Mouse (Mus musculus): ENCODE data around the gene Ddx51. TPM values are rescaled to one million over a fixed set of nuclear protein-coding genes. Genes with fewer than 3 reads are reported as not detected.
A peak's percentile ranks its signal among the peaks of the same experiment; 100 is the strongest.

Gene Ddx51
- polyA plus RNA-seq, 1 experiment from 2014 or later = 28.2 TPM

- 62% methylated on average over 10 of the region's 10 CpGs for WGBS
- no peak overlapping the region for H3K9ac ChIP-seq
These were observed 25.9 kb upstream of the Ddx51 start for GRCm38 (mm10) chr5:110627351-110627750.

DNA sequence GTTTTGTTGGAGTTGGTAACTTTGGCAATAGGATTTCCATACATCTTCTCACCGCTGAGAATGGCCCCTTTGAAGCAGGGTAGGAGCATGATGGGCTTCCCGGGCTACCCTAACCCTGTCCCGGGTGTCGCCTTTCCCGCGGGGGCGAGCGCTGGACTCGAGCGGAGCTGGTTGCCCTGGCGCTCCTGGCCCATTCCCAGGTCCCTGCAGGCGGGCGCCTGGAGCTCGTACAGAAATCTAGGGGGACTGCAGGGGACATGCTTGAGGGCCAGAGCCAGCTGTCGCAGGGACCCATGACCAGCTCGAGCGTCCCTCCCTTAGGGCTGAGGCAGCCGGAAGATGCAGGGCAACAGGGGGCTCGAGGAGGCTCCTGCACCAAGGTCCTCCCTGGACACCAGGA lies 25.1 kb upstream of the Ddx51 start:
- Histone ChIP-seq H3K9ac (no peak overlapping the region), H3K4me1 (0 out of 2 replicates have a peak, but pooled peaks cover 6% of the 10 kb centered on the region), H3K4me3 (replicated peaks) (no peak overlapping the region), H3K27me3 (peaks cover 13% of the 10 kb centered on the region; the same call in 1 of the 2 replicates), H3K4me2 (peak overlapping the region; percentile 45), H3K36me3 (no peaks in the 10 kb centered on the region), H3K9me3 (replicated peaks) (no peaks in the 10 kb centered on the region), H3K27ac (no peak overlapping the region)
- 15% methylated on average over 19 of the region's 19 CpGs for WGBS
- ATAC-seq (replicated peaks; ENCODE audit: low FRiP score) = no peak

More at GRCm38 (mm10) chr5:110627351-110627750, 25.9 kb upstream of the Ddx51 start:
- Histone ChIP-seq H3K4me1 (0 out of 2 replicates have a peak, but pooled peaks cover 6% of the 10 kb centered on the region), H3K27me3 (peaks cover 13% of the 10 kb centered on the region; the same call in 1 of the 2 replicates), H3K27ac (no peak overlapping the region), H3K9me3 (replicated peaks) (no peaks in the 10 kb centered on the region), H3K36me3 (no peaks in the 10 kb centered on the region), H3K4me3 (replicated peaks) (no peak overlapping the region), H3K4me2 (no peak overlapping the region)
- no peak for ATAC-seq (replicated peaks; ENCODE audit: low FRiP score)

- Histone ChIP-seq H3K9me3 (replicated peaks) (no peaks in the 10 kb centered on the region), H3K4me2 (no peak overlapping the region), H3K36me3 (no peaks in the 10 kb centered on the region), H3K4me3 (replicated peaks) (no peak overlapping the region), H3K9ac (no peak overlapping the region), H3K4me1 (0 out of 2 replicates have a peak, but pooled peaks cover 6% of the 10 kb centered on the region), H3K27me3 (peaks cover 13% of the 10 kb centered on the region; the same call in 1 of the 2 replicates), H3K27ac (no peak overlapping the region)
- WGBS = 70% methylated on average over 2 of the region's 2 CpGs
- ATAC-seq (replicated peaks; ENCODE audit: low FRiP score) = no peak
These were observed 23.6 kb upstream of the Ddx51 start for GRCm38 (mm10) chr5:110629525-110630120.

DNA sequence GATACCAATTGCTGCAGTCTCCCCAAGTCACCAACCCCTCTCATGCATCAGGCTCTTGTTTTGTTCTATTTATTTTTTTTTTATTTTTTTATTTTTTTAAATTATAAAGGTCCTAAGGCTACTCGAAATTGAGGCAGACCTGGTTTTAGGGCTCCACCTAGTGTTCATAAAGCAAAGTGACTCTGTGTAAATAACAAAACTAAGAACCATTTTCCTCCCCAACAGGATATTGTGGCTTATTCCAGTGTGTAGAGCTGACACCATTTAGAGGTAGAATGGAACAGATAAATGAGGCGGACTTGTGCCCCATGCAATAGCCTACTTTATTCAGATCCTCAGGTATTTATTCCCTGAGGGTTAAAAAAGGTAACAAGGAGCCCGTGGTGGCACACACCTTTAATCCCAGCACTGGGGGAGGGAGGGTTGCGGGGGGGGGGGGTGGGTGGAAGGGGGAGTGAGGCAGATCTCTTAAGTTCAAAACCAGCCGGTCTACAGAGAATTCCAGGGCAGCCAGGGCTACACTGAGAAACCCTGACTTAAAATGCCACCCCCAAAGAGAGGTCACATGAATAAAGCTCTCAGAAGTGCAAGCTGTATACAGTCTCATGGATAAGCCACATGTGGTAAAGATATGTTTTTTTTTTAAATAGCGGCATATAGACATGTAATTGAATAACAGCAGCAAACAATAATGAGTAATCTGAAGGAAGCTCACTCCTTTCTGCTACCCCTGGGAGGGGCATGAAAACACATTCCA lies 17.1 kb upstream of the Ddx51 start:
- 41% methylated on average over 6 of the region's 6 CpGs for WGBS
- H3K36me3 ChIP-seq = no peaks in the 10 kb centered on the region
- no peak; the same call in 1 of the 2 replicates for ATAC-seq (replicated peaks; ENCODE audit: low FRiP score)

DNA sequence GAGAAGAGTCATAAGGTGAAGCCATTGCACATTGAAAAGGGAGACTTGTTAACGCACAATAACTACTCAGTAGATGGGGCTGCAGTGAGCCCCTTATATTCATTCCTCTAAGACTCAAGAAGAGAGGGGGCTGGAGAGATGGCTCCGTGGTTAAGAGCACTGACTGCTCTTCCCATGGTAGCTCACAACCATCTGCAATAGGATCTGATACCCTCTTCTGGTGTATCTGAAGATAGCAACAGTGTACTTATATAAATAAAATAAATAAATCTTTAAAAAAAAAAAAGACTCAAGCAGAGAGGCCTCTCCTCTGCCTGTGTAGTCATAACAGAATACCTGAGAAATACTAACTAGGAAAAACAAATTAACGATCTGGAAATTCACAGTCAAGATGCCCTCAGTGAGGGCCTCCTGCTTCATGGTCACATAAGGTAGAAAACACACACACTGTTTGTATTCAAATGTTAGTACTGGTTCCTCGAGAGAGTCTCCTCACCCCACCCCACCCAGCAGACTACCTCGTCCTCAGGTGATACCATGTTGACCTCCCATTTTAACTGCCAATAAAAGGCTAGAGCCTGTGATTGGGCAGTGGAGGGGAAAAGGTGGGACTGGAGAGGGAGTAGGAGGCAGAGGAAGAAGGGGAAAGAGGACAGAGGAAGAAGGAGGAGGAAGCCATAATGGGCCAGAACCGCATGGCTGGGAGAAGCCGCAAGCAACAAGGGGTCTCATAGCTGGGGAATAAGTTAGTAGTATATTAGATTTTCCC lies 14.8 kb upstream of the Ddx51 start:
- H3K9ac ChIP-seq = no peak overlapping the region
- no peak overlapping the region for H3K4me2 ChIP-seq
- no peak overlapping the region for H3K4me3 ChIP-seq (replicated peaks)
- H3K4me1 ChIP-seq = 0 out of 2 replicates have a peak, but pooled peaks cover 5% of the 10 kb centered on the region
- WGBS = 70% methylated on average over 7 of the region's 7 CpGs
- no peaks in the 10 kb centered on the region for H3K9me3 ChIP-seq (replicated peaks)
- no peaks in the 10 kb centered on the region for H3K27me3 ChIP-seq
- H3K36me3 ChIP-seq = no peaks in the 10 kb centered on the region
- ATAC-seq (replicated peaks; ENCODE audit: low FRiP score) = no peak
- no peak overlapping the region for H3K27ac ChIP-seq

More for the DNA sequence above, 17.1 kb upstream of the Ddx51 start:
- H3K4me3 ChIP-seq (replicated peaks) = no peak overlapping the region
- H3K9ac ChIP-seq = no peak overlapping the region
- H3K27ac ChIP-seq = no peak overlapping the region
- no peak overlapping the region for H3K4me2 ChIP-seq
- H3K9me3 ChIP-seq (replicated peaks) = no peaks in the 10 kb centered on the region
- 0 out of 2 replicates have a peak, but pooled peaks cover 5% of the 10 kb centered on the region for H3K4me1 ChIP-seq
- no peaks in the 10 kb centered on the region for H3K27me3 ChIP-seq

DNA sequence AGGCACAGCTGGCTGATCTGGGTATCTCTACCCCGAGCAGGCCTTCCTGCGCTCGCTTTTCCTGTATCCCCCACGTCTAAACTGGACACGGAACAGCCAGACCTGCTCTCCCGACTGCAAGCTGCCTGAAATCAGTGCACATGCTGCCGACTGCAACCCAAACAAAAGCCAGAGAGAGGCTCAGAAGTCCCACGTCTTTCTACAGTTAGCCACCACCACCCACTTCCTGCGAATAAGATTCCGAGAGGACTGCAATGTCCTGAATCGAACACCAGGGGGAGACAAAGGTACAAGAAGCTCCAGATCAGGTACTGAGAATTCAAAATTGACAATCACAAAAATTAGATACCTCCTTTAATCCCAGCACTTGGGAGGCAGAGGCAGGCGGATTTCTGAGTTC lies 13.8 kb upstream of the Ddx51 start:
- H3K9me3 ChIP-seq (replicated peaks) = no peaks in the 10 kb centered on the region
- ATAC-seq (replicated peaks; ENCODE audit: low FRiP score) = no peak
- H3K36me3 ChIP-seq = peaks cover under 1% of the 10 kb centered on the region; the same call in 1 of the 2 replicates
- H3K27ac ChIP-seq = no peak overlapping the region
- 0 out of 2 replicates have a peak, but pooled peaks cover 5% of the 10 kb centered on the region for H3K4me1 ChIP-seq
- peak overlapping the region; percentile 48 for H3K4me2 ChIP-seq
- H3K27me3 ChIP-seq = no peaks in the 10 kb centered on the region
- H3K9ac ChIP-seq = no peak overlapping the region
- H3K4me3 ChIP-seq (replicated peaks) = 0 out of 2 replicates have a peak overlapping the region, but pooled peaks have one; percentile 11
- 24% methylated on average over 12 of the region's 12 CpGs for WGBS

GRCm38 (mm10) chr5:110646377-110646776 lies 6.9 kb upstream of the Ddx51 start:
- no peak for ATAC-seq (replicated peaks; ENCODE audit: low FRiP score)
- Histone ChIP-seq H3K27me3 (no peaks in the 10 kb centered on the region), H3K9ac (no peak overlapping the region), H3K36me3 (peaks cover 66% of the 10 kb centered on the region), H3K4me1 (no peaks in the 10 kb centered on the region), H3K9me3 (replicated peaks) (no peaks in the 10 kb centered on the region), H3K4me3 (replicated peaks) (no peak overlapping the region), H3K27ac (no peak overlapping the region), H3K4me2 (no peak overlapping the region)

DNA sequence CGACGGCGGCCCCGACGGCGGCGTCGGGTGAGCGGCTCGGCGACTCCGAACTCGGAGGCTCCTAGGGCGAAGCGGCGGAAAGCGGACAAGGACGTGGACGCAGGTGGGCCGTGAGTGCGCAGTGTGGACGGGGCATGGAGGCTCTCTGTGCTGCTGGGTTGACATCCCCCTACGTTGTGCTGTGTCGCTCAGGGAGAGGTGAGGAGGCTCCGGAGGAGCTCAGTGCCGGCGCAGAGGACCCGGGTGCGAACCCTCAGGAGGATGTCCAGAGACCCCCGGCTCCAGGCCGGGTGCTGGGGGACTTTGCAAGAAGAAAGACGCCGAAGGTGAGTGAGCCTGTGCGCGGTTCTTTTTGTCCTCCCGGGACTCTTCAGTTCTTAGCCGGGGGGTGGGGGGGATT lies 435 bp downstream of the Ddx51 start:
- WGBS = under 1% methylated on average over 37 of the region's 37 CpGs
- H3K27ac ChIP-seq = no peak overlapping the region; the same call in 1 of the 2 replicates
- ATAC-seq (replicated peaks; ENCODE audit: low FRiP score) = peak; percentile 33
- H3K9ac ChIP-seq = peak overlapping the region; percentile 89
- H3K4me1 ChIP-seq = peaks cover 15% of the 10 kb centered on the region
- H3K4me2 ChIP-seq = peak overlapping the region; percentile 84
- H3K27me3 ChIP-seq = no peaks in the 10 kb centered on the region
- H3K36me3 ChIP-seq = peaks cover 75% of the 10 kb centered on the region
- H3K4me3 ChIP-seq (replicated peaks) = peak overlapping the region; percentile 98
- no peaks in the 10 kb centered on the region for H3K9me3 ChIP-seq (replicated peaks)

- Histone ChIP-seq H3K27me3 (no peaks in the 10 kb centered on the region), H3K4me3 (replicated peaks) (no peak overlapping the region), H3K4me2 (no peak overlapping the region), H3K9me3 (replicated peaks) (no peaks in the 10 kb centered on the region), H3K27ac (no peak overlapping the region), H3K9ac (no peak overlapping the region), H3K4me1 (no peaks in the 10 kb centered on the region), H3K36me3 (peaks cover 96% of the 10 kb centered on the region)
- ATAC-seq (replicated peaks; ENCODE audit: low FRiP score) = no peak
These were observed 6.4 kb downstream of the Ddx51 start for GRCm38 (mm10) chr5:110659682-110660081.

DNA sequence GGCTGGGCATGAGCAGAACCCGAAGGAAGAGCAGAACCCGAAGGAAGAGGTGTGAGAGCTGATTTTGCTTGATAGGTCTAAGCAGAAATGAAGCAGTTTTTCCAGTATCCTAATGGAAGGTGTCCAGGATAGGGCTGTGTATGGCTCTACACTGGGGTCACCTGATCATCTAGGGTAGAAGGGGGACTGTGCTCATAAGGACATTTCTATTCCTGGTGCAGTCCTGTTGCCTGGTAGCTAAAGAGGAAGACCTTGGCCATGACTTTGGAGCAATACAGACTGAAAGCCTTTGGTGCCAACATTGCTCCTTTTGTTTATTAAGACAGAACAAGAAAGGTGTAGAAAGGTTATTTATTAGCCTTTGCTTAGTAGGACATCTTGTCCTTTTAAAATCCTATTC lies 10.8 kb downstream of the Ddx51 start:
- no peak for ATAC-seq (replicated peaks; ENCODE audit: low FRiP score)
- Histone ChIP-seq H3K36me3 (peaks cover 96% of the 10 kb centered on the region), H3K9ac (no peak overlapping the region), H3K4me2 (no peak overlapping the region), H3K4me1 (no peaks in the 10 kb centered on the region), H3K27ac (no peak overlapping the region), H3K27me3 (no peaks in the 10 kb centered on the region), H3K9me3 (replicated peaks) (no peaks in the 10 kb centered on the region), H3K4me3 (replicated peaks) (no peak overlapping the region)
- 86% methylated on average over 2 of the region's 2 CpGs for WGBS

- ATAC-seq (replicated peaks; ENCODE audit: low FRiP score) = no peak
- no peak overlapping the region for H3K4me3 ChIP-seq (replicated peaks)
- WGBS = 91% methylated on average over 2 of the region's 2 CpGs
- no peaks in the 10 kb centered on the region for H3K4me1 ChIP-seq
- H3K9me3 ChIP-seq (replicated peaks) = no peaks in the 10 kb centered on the region
- H3K27me3 ChIP-seq = no peaks in the 10 kb centered on the region
- no peak overlapping the region for H3K4me2 ChIP-seq
- peaks cover 96% of the 10 kb centered on the region for H3K36me3 ChIP-seq
- no peak overlapping the region for H3K9ac ChIP-seq
- H3K27ac ChIP-seq = no peak overlapping the region
These were observed 11.6 kb downstream of the Ddx51 start for GRCm38 (mm10) chr5:110664750-110665269.
